Mouse (Mus musculus): ENCODE data around the gene Bmp2k. TPM values are rescaled to one million over a fixed set of nuclear protein-coding genes. Genes with fewer than 3 reads are reported as not detected.
A peak's percentile ranks its signal among the peaks of the same experiment; 100 is the strongest.

Gene Bmp2k
- total RNA-seq, 2 experiments from 2014 or later: 9.6 to 12.9 TPM

GRCm38 (mm10) chr5:97046680-97047079 is 49.2 kb downstream of the Bmp2k start:
- intact Hi-C loops (cut with DNase I): no loop called here
- Histone ChIP-seq H3K27ac (no peak overlapping the region), H3K4me3 (no peak overlapping the region)
- no peak for DNase-seq
- TF ChIP-seq CTCF (IDR thresholded peaks at IDR 0.05): no peak

- H3K27ac ChIP-seq: no peak overlapping the region
- no peak for TF ChIP-seq CTCF (IDR thresholded peaks at IDR 0.05)
- intact Hi-C loops (cut with DNase I): no loop called here
- DNase-seq: no peak
- no peak overlapping the region for H3K4me3 ChIP-seq
Measured at GRCm38 (mm10) chr5:97048905-97049304, 51.4 kb downstream of the Bmp2k start.

- no peak overlapping the region for H3K4me3 ChIP-seq
- no peak for TF ChIP-seq CTCF (IDR thresholded peaks at IDR 0.05)
- no peak for DNase-seq
- no peak overlapping the region for H3K27ac ChIP-seq
- intact Hi-C loops (cut with DNase I): no loop called here
Measured at GRCm38 (mm10) chr5:97054166-97054565, 56.7 kb downstream of the Bmp2k start.

GRCm38 (mm10) chr5:97054801-97055200 is 57.3 kb downstream of the Bmp2k start:
- intact Hi-C loops (cut with DNase I): loop anchor here (1.0 to 5.0 kb wide), 3 partner anchors 58 to 200 kb away; partner anchors contain the start of gene Bmp2k

DNA sequence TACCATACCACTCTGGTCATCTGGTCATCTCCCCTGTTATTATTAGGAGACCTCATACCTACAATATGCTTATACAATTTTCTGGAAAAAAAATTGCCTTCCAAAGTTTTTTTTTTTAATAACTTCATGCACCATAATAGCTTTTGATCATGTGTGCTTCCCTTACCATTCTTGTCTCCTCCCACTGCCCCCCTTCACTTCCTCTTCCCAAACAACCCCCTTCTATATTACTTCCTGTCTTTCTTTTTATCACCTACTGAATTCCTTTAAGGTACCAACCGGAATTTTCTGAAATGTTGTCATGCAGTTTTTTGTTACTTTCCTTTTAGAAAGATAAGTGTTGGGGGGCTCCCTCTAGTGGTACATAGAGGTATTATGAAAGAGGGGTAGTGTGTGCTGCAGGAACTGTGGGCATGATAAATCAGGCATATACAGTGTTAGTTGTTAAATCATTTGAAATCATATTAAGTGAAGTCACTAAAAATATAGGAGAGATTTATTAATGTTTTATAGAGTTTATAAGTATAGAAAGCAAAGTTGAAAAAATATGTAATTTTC is 58.1 kb downstream of the Bmp2k start:
- no peak overlapping the region for H3K27ac ChIP-seq
- TF ChIP-seq CTCF (IDR thresholded peaks at IDR 0.05): peak; percentile 95
- DNase-seq: no peak
- H3K4me3 ChIP-seq: no peak overlapping the region
- intact Hi-C loops (cut with DNase I): loop anchor here (1.0 to 5.0 kb wide), 3 partner anchors 58 to 201 kb away; partner anchors contain the start of gene Bmp2k

More at GRCm38 (mm10) chr5:97054801-97055200, 57.3 kb downstream of the Bmp2k start:
- TF ChIP-seq CTCF (IDR thresholded peaks at IDR 0.05): no peak
- no peak overlapping the region for H3K27ac ChIP-seq
- no peak overlapping the region for H3K4me3 ChIP-seq
- DNase-seq: no peak

DNA sequence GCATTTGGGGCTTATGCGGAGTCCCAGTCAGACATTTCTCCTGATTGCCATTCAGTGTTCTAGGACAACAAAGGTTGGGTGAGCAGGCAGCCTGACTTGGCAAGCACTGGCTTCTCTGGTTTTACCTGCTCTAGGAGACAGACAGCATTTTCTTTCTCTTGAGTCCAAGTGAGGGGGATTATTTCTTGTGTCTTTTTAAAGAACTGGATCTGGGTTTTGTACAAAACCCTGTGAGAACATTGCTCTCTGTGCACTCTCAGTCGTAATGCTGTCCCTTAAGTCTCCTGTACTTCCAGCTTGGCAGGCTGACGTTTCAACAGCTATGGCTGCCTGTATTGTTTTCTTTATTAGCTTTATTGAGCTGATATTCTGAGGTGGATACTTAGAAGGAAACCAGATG is 58.9 kb downstream of the Bmp2k start:
- no peak for TF ChIP-seq CTCF (IDR thresholded peaks at IDR 0.05)
- Histone ChIP-seq H3K27ac (no peak overlapping the region), H3K4me3 (no peak overlapping the region)
- DNase-seq: no peak
- intact Hi-C loops (cut with DNase I): loop anchor here (5.0 kb wide), 2 partner anchors 59 to 179 kb away; partner anchors contain the start of gene Bmp2k

DNA sequence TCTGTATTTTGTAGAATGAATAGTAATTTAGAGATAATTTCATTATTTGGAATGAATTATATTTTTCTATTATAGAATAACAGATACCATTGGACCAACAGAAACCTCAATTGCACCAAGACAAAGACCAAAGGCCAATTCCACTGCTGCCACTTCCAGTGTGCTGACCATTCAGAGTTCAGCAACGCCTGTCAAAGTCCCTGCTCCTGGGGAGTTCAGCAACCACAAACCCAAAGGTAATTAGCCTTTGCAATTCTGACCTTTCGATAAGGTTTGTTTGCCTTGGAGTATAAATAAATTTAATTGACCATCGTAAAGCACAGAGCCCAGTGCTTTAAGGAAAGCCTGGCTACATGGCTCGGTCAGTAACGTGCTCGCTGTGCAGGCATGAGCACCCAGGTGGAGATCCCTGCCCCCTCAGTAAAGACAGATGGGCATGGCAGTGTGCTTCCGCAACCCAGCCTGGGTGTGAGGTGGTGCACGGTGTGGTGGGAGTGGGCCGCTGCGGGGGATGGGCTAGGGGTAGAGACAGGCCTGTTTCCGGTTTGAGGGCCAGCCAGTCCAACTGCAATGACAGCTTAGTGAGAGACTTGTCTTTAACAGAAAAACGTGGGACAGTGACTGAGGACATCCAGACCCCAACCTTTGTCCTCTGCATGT is 59.4 kb downstream of the Bmp2k start:
- no peak for TF ChIP-seq CTCF (IDR thresholded peaks at IDR 0.05)
- intact Hi-C loops (cut with DNase I): loop anchor here (5.0 kb wide), 2 partner anchors 60 to 180 kb away; partner anchors contain the start of gene Bmp2k
- no peak overlapping the region for H3K27ac ChIP-seq

GRCm38 (mm10) chr5:97060864-97061263 is 63.4 kb downstream of the Bmp2k start:
- TF ChIP-seq CTCF (IDR thresholded peaks at IDR 0.05): no peak
- Histone ChIP-seq H3K27ac (no peak overlapping the region), H3K4me3 (no peak overlapping the region)
- DNase-seq: no peak
- intact Hi-C loops (cut with DNase I): no loop called here

More for the DNA sequence above, 59.4 kb downstream of the Bmp2k start:
- no peak for DNase-seq
- H3K4me3 ChIP-seq: no peak overlapping the region

DNA sequence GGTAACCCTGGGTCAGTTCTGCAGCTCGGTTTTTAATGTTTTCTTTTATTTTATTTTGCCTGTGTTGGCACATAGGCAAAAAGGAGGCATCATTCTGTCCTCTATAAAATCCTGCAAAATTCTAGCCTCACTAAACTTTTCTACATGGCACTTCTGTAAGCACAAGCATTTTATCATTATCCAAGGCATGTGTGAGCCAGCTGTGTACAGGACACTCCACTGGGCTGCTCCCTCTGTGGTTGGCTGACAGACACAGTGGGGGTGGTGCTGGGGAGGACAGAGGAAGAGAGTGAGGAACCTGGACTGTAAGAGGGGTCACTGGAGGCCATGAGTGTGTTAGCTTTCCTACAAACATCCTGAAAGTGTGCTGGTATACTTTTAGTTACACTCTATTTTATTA is 64.6 kb downstream of the Bmp2k start:
- TF ChIP-seq CTCF (IDR thresholded peaks at IDR 0.05): no peak
- H3K27ac ChIP-seq: no peak overlapping the region
- no peak overlapping the region for H3K4me3 ChIP-seq
- intact Hi-C loops (cut with DNase I): no loop called here
- DNase-seq: no peak

- TF ChIP-seq CTCF (IDR thresholded peaks at IDR 0.05): no peak
- no peak overlapping the region for H3K27ac ChIP-seq
- DNase-seq: no peak
- no peak overlapping the region for H3K4me3 ChIP-seq
- intact Hi-C loops (cut with DNase I): no loop called here
Measured at GRCm38 (mm10) chr5:97065746-97066145, 68.3 kb downstream of the Bmp2k start.

- intact Hi-C loops (cut with DNase I): no loop called here
- H3K27ac ChIP-seq: no peak overlapping the region
- no peak for TF ChIP-seq CTCF (IDR thresholded peaks at IDR 0.05)
Measured at GRCm38 (mm10) chr5:97075476-97076151, 78.1 kb downstream of the Bmp2k start.

DNA sequence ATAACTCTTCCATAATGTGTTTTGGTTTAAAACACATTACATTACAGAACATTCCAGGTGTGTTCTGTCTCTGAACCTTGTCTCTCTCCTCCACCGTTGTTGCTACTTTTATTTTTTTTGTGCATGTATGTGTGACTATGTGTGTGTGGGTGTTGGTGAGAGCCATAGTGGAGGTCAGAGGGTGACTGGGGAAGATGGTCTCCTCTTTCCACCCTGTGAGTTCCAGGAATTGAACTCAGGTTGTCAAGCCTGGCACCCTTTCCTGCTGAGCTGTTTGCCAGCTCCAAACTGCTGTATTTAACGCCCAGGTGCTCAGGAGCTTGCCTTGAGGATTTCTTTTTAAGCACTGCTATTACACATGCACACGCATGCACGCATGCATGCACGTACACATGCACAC is 78.7 kb downstream of the Bmp2k start:
- no peak for DNase-seq
- intact Hi-C loops (cut with DNase I): no loop called here
- no peak for TF ChIP-seq CTCF (IDR thresholded peaks at IDR 0.05)
- Histone ChIP-seq H3K27ac (no peak overlapping the region), H3K4me3 (no peak overlapping the region)

More at GRCm38 (mm10) chr5:97075476-97076151, 78.1 kb downstream of the Bmp2k start:
- H3K4me3 ChIP-seq: no peak overlapping the region
- no peak for DNase-seq

GRCm38 (mm10) chr5:97077676-97078075 is 80.2 kb downstream of the Bmp2k start:
- TF ChIP-seq CTCF (IDR thresholded peaks at IDR 0.05): no peak
- intact Hi-C loops (cut with DNase I): no loop called here

More at GRCm38 (mm10) chr5:97077676-97078075, 80.2 kb downstream of the Bmp2k start:
- Histone ChIP-seq H3K4me3 (no peak overlapping the region), H3K27ac (no peak overlapping the region)
- no peak for DNase-seq

All from gastrocnemius, adult 2 months (tissue).